Mouse (Mus musculus): ENCODE measurements at regions not wholly inside any gene's neighbourhood (a gene's known extent, or its start where the extent isn't known, plus 50 kb on each side); places are given as distances from the start of the nearest gene placed in this dataset.

GRCm38 (mm10) chr4:105641582-105641981 is 148.1 kb upstream of the Gm12728 start:
- no peak for DNase-seq
- H3K27me3 ChIP-seq (ENCODE audit: control insufficient read depth, insufficient read depth, low read length) = no peaks in the 10 kb centered on the region
- H3K27ac ChIP-seq (ENCODE audit: insufficient read depth, low read length) = no peak overlapping the region
- WGBS = 80% methylated on average over 4 of the region's 4 CpGs
- TF ChIP-seq POLR2A (IDR thresholded peaks at IDR 0.05; ENCODE audit: borderline replicate concordance, insufficient read depth, low read length) (no peak), CTCF (IDR thresholded peaks at IDR 0.05; ENCODE audit: borderline replicate concordance, insufficient read depth, low read depth, low read length) (no peak)
- H3K4me1 ChIP-seq (ENCODE audit: control insufficient read depth, insufficient read depth, low read length) = no peaks in the 10 kb centered on the region
- no peak overlapping the region for H3K4me3 ChIP-seq (replicated peaks; ENCODE audit: insufficient read depth, low read depth, low read length)

GRCm38 (mm10) chr4:105648820-105649446 is 140.7 kb upstream of the Gm12728 start:
- no peaks in the 10 kb centered on the region for H3K4me1 ChIP-seq (ENCODE audit: control insufficient read depth, insufficient read depth, low read length)
- TF ChIP-seq CTCF (IDR thresholded peaks at IDR 0.05; ENCODE audit: borderline replicate concordance, insufficient read depth, low read depth, low read length) (no peak), POLR2A (IDR thresholded peaks at IDR 0.05; ENCODE audit: borderline replicate concordance, insufficient read depth, low read length) (no peak)
- H3K27me3 ChIP-seq (ENCODE audit: control insufficient read depth, insufficient read depth, low read length) = no peaks in the 10 kb centered on the region
- no peak for DNase-seq
- H3K27ac ChIP-seq (ENCODE audit: insufficient read depth, low read length) = no peak overlapping the region
- no peak overlapping the region for H3K4me3 ChIP-seq (replicated peaks; ENCODE audit: insufficient read depth, low read depth, low read length)
- WGBS = 41% methylated on average over 7 of the region's 7 CpGs

- 87% methylated on average over 2 of the region's 2 CpGs for WGBS
- Histone ChIP-seq H3K4me1 (ENCODE audit: control insufficient read depth, insufficient read depth, low read length) (no peaks in the 10 kb centered on the region), H3K27ac (ENCODE audit: insufficient read depth, low read length) (no peak overlapping the region), H3K4me3 (replicated peaks; ENCODE audit: insufficient read depth, low read depth, low read length) (no peak overlapping the region), H3K27me3 (ENCODE audit: control insufficient read depth, insufficient read depth, low read length) (no peaks in the 10 kb centered on the region)
- no peak for DNase-seq
- TF ChIP-seq CTCF (IDR thresholded peaks at IDR 0.05; ENCODE audit: borderline replicate concordance, insufficient read depth, low read depth, low read length) = no peak
- no peak for TF ChIP-seq POLR2A (IDR thresholded peaks at IDR 0.05; ENCODE audit: borderline replicate concordance, insufficient read depth, low read length)
Observed at GRCm38 (mm10) chr4:105649447-105649833, 140.2 kb upstream of the Gm12728 start.

GRCm38 (mm10) chr4:105656071-105656655 is 133.5 kb upstream of the Gm12728 start:
- no peaks in the 10 kb centered on the region for H3K4me1 ChIP-seq (ENCODE audit: control insufficient read depth, insufficient read depth, low read length)
- H3K27me3 ChIP-seq (ENCODE audit: control insufficient read depth, insufficient read depth, low read length) = no peaks in the 10 kb centered on the region
- peak in 1 of 2 experiments; percentile 6 for DNase-seq
- no peak overlapping the region for H3K27ac ChIP-seq (ENCODE audit: insufficient read depth, low read length)
- 39% methylated on average over 5 of the region's 5 CpGs for WGBS
- no peak for TF ChIP-seq POLR2A (IDR thresholded peaks at IDR 0.05; ENCODE audit: borderline replicate concordance, insufficient read depth, low read length)
- TF ChIP-seq CTCF (IDR thresholded peaks at IDR 0.05; ENCODE audit: borderline replicate concordance, insufficient read depth, low read depth, low read length) = no peak
- no peak overlapping the region for H3K4me3 ChIP-seq (replicated peaks; ENCODE audit: insufficient read depth, low read depth, low read length)

- Histone ChIP-seq H3K4me3 (replicated peaks; ENCODE audit: insufficient read depth, low read depth, low read length) (no peak overlapping the region), H3K27ac (ENCODE audit: insufficient read depth, low read length) (no peak overlapping the region), H3K27me3 (ENCODE audit: control insufficient read depth, insufficient read depth, low read length) (no peaks in the 10 kb centered on the region), H3K4me1 (ENCODE audit: control insufficient read depth, insufficient read depth, low read length) (no peaks in the 10 kb centered on the region)
- 64% methylated on average over 3 of the region's 3 CpGs for WGBS
- DNase-seq = no peak
- TF ChIP-seq POLR2A (IDR thresholded peaks at IDR 0.05; ENCODE audit: borderline replicate concordance, insufficient read depth, low read length) = no peak
- no peak for TF ChIP-seq CTCF (IDR thresholded peaks at IDR 0.05; ENCODE audit: borderline replicate concordance, insufficient read depth, low read depth, low read length)
Observed at GRCm38 (mm10) chr4:105658581-105658980, 131.1 kb upstream of the Gm12728 start.

GRCm38 (mm10) chr4:105676690-105677089 is 113.0 kb upstream of the Gm12728 start:
- 74% methylated on average over 1 of the region's 1 CpGs for WGBS
- H3K27ac ChIP-seq (ENCODE audit: insufficient read depth, low read length) = no peak overlapping the region
- no peak for DNase-seq
- no peak for TF ChIP-seq CTCF (IDR thresholded peaks at IDR 0.05; ENCODE audit: borderline replicate concordance, insufficient read depth, low read depth, low read length)
- TF ChIP-seq POLR2A (IDR thresholded peaks at IDR 0.05; ENCODE audit: borderline replicate concordance, insufficient read depth, low read length) = no peak
- H3K4me3 ChIP-seq (replicated peaks; ENCODE audit: insufficient read depth, low read depth, low read length) = no peak overlapping the region
- no peaks in the 10 kb centered on the region for H3K27me3 ChIP-seq (ENCODE audit: control insufficient read depth, insufficient read depth, low read length)
- no peaks in the 10 kb centered on the region for H3K4me1 ChIP-seq (ENCODE audit: control insufficient read depth, insufficient read depth, low read length)

GRCm38 (mm10) chr4:105690716-105691115 is 99.0 kb upstream of the Gm12728 start:
- Histone ChIP-seq H3K4me1 (ENCODE audit: control insufficient read depth, insufficient read depth, low read length) (no peaks in the 10 kb centered on the region), H3K27ac (ENCODE audit: insufficient read depth, low read length) (no peak overlapping the region), H3K27me3 (ENCODE audit: control insufficient read depth, insufficient read depth, low read length) (no peaks in the 10 kb centered on the region), H3K4me3 (replicated peaks; ENCODE audit: insufficient read depth, low read depth, low read length) (no peak overlapping the region)
- TF ChIP-seq CTCF (IDR thresholded peaks at IDR 0.05; ENCODE audit: borderline replicate concordance, insufficient read depth, low read depth, low read length) (no peak), POLR2A (IDR thresholded peaks at IDR 0.05; ENCODE audit: borderline replicate concordance, insufficient read depth, low read length) (no peak)
- DNase-seq = no peak
- WGBS = 35% methylated on average over 3 of the region's 3 CpGs

- no peaks in the 10 kb centered on the region for H3K4me1 ChIP-seq (ENCODE audit: control insufficient read depth, insufficient read depth, low read length)
- H3K4me3 ChIP-seq (replicated peaks; ENCODE audit: insufficient read depth, low read depth, low read length) = no peak overlapping the region
- WGBS = 82% methylated on average over 4 of the region's 4 CpGs
- H3K27me3 ChIP-seq (ENCODE audit: control insufficient read depth, insufficient read depth, low read length) = no peaks in the 10 kb centered on the region
- TF ChIP-seq POLR2A (IDR thresholded peaks at IDR 0.05; ENCODE audit: borderline replicate concordance, insufficient read depth, low read length) (no peak), CTCF (IDR thresholded peaks at IDR 0.05; ENCODE audit: borderline replicate concordance, insufficient read depth, low read depth, low read length) (no peak)
- DNase-seq = no peak
- no peak overlapping the region for H3K27ac ChIP-seq (ENCODE audit: insufficient read depth, low read length)
Observed at GRCm38 (mm10) chr4:105692380-105692779, 97.3 kb upstream of the Gm12728 start.

Data from cerebellum, adult 2 months (tissue).